Mouse (Mus musculus): ENCODE measurements around the gene Ubr4. TPM values are rescaled to one million over a fixed set of nuclear protein-coding genes. Genes with fewer than 3 reads are reported as not detected.
"Not testable (repeated sequence)": the region's sequence is repeated elsewhere in the genome, so short reads cannot be mapped to it uniquely, and the experiment has no call there.

The Ubr4 gene
- polyA plus RNA-seq, 1 experiment from 2014 or later = 71.4 TPM

GRCm38 (mm10) chr4:139509069-139509468, 156.7 kb downstream of the Ubr4 start:
- ATAC-seq (ENCODE audit: insufficient number of reproducible peaks, low FRiP score, low TSS enrichment, low read depth) = no peak
- 60% methylated on average over 2 of the region's 2 CpGs for WGBS
- Histone ChIP-seq H3K9ac (no peak overlapping the region), H3K4me1 (no peaks in the 10 kb centered on the region), H3K27me3 (no peaks in the 10 kb centered on the region), H3K27ac (replicated peaks) (no peak overlapping the region), H3K4me2 (replicated peaks) (no peak overlapping the region), H3K9me3 (replicated peaks) (no peaks in the 10 kb centered on the region), H3K36me3 (no peaks in the 10 kb centered on the region), H3K4me3 (replicated peaks) (no peak overlapping the region)

GRCm38 (mm10) chr4:139511557-139511956, 159.1 kb downstream of the Ubr4 start:
- 83% methylated on average over 2 of the region's 2 CpGs for WGBS
- Histone ChIP-seq H3K4me3 (replicated peaks) (no peak overlapping the region), H3K36me3 (no peaks in the 10 kb centered on the region)

DNA sequence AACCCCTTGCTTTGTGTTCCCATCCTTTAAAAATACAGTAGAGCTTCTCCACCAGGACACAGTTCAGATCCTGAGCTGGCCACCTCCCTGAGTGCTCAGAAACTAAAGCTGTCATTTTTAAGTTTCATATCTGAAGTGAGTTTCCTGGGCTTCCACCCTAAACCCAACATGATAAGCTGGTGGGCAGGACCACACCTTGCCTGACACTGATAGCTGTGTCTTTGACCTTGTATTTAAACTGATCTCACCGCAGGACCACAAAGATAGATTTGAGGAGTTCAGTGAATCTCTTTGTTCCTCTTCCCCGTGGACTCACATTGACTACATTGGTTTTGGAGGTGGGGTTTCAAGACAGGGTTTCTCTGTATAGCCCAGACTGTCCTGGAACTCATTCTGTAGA, 160.6 kb downstream of the Ubr4 start:
- H3K27ac ChIP-seq (replicated peaks) = no peak overlapping the region
- H3K9me3 ChIP-seq (replicated peaks) = no peaks in the 10 kb centered on the region
- no peaks in the 10 kb centered on the region for H3K27me3 ChIP-seq
- H3K4me1 ChIP-seq = no peaks in the 10 kb centered on the region
- no peak overlapping the region for H3K9ac ChIP-seq
- WGBS = 89% methylated on average over 2 of the region's 2 CpGs
- H3K36me3 ChIP-seq = no peaks in the 10 kb centered on the region
- no peak overlapping the region for H3K4me2 ChIP-seq (replicated peaks)
- no peak overlapping the region for H3K4me3 ChIP-seq (replicated peaks)
- ATAC-seq (ENCODE audit: insufficient number of reproducible peaks, low FRiP score, low TSS enrichment, low read depth) = no peak

More at GRCm38 (mm10) chr4:139511557-139511956, 159.1 kb downstream of the Ubr4 start:
- Histone ChIP-seq H3K9ac (no peak overlapping the region), H3K27me3 (no peaks in the 10 kb centered on the region), H3K9me3 (replicated peaks) (no peaks in the 10 kb centered on the region), H3K4me2 (replicated peaks) (no peak overlapping the region), H3K4me1 (no peaks in the 10 kb centered on the region), H3K27ac (replicated peaks) (no peak overlapping the region)
- ATAC-seq (ENCODE audit: insufficient number of reproducible peaks, low FRiP score, low TSS enrichment, low read depth) = no peak

GRCm38 (mm10) chr4:139519221-139519620, 166.8 kb downstream of the Ubr4 start:
- Histone ChIP-seq H3K4me1 (no peaks in the 10 kb centered on the region), H3K27ac (replicated peaks) (no peak overlapping the region), H3K36me3 (no peaks in the 10 kb centered on the region), H3K9me3 (replicated peaks) (no peaks in the 10 kb centered on the region), H3K4me2 (replicated peaks) (no peak overlapping the region), H3K9ac (no peak overlapping the region), H3K4me3 (replicated peaks) (no peak overlapping the region), H3K27me3 (no peaks in the 10 kb centered on the region)
- WGBS = 64% methylated on average over 6 of the region's 6 CpGs
- no peak for ATAC-seq (ENCODE audit: insufficient number of reproducible peaks, low FRiP score, low TSS enrichment, low read depth)

- Histone ChIP-seq H3K27me3 (no peaks in the 10 kb centered on the region), H3K9ac (no peak overlapping the region), H3K4me3 (replicated peaks) (no peak overlapping the region), H3K27ac (replicated peaks) (no peak overlapping the region), H3K36me3 (no peaks in the 10 kb centered on the region), H3K9me3 (replicated peaks) (no peaks in the 10 kb centered on the region), H3K4me1 (no peaks in the 10 kb centered on the region), H3K4me2 (replicated peaks) (no peak overlapping the region)
- WGBS = 79% methylated on average over 10 of the region's 10 CpGs
- ATAC-seq (ENCODE audit: insufficient number of reproducible peaks, low FRiP score, low TSS enrichment, low read depth) = no peak
Observed at GRCm38 (mm10) chr4:139521926-139522325, 169.5 kb downstream of the Ubr4 start.

DNA sequence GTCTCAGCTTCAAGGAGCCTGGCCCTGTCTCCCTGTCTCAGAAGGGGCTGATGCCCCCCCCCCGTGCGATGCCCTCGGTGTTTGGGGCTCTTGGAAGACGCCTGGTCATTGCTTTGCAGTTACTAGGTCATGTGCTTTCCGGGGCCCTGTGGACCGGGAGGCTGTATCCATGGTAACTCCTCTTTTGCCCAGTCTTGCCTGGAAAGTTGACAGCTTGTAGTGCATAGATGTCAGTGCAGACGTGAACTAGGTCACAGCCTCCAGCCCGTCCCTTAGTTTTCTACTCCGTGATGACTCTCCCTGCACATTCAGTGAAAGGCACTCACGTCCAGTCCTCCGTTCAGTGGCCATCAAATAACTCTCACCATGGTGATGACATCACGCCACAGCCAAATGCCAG, 174.1 kb downstream of the Ubr4 start:
- Histone ChIP-seq H3K4me2 (replicated peaks) (no peak overlapping the region), H3K27ac (replicated peaks) (no peak overlapping the region), H3K27me3 (no peaks in the 10 kb centered on the region), H3K36me3 (no peaks in the 10 kb centered on the region), H3K9ac (no peak overlapping the region), H3K9me3 (replicated peaks) (no peaks in the 10 kb centered on the region), H3K4me3 (replicated peaks) (no peak overlapping the region), H3K4me1 (no peaks in the 10 kb centered on the region)
- 76% methylated on average over 12 of the region's 12 CpGs for WGBS
- no peak for ATAC-seq (ENCODE audit: insufficient number of reproducible peaks, low FRiP score, low TSS enrichment, low read depth)

GRCm38 (mm10) chr4:139530248-139530647, 177.8 kb downstream of the Ubr4 start, which contains the start of gene Iffo2:
Iffo2 (plus strand) TSS chr4:139530548.
- WGBS = 71% methylated on average over 5 of the region's 5 CpGs
- not testable (repeated sequence) for H3K27me3 ChIP-seq; ATAC-seq (ENCODE audit: insufficient number of reproducible peaks, low FRiP score, low TSS enrichment, low read depth); H3K9me3 ChIP-seq (replicated peaks); H3K4me1 ChIP-seq; H3K36me3 ChIP-seq; H3K4me2 ChIP-seq (replicated peaks); H3K27ac ChIP-seq (replicated peaks); H3K9ac ChIP-seq; H3K4me3 ChIP-seq (replicated peaks)

- ATAC-seq (ENCODE audit: insufficient number of reproducible peaks, low FRiP score, low TSS enrichment, low read depth) = no peak
- 85% methylated on average over 10 of the region's 10 CpGs for WGBS
- H3K4me2 ChIP-seq (replicated peaks) = no peak overlapping the region
- H3K4me3 ChIP-seq (replicated peaks) = no peak overlapping the region
- H3K27me3 ChIP-seq = no peaks in the 10 kb centered on the region
- H3K27ac ChIP-seq (replicated peaks) = no peak overlapping the region
- H3K9ac ChIP-seq = no peak overlapping the region
- no peaks in the 10 kb centered on the region for H3K9me3 ChIP-seq (replicated peaks)
- 0 out of 2 replicates have a peak, but pooled peaks cover 5% of the 10 kb centered on the region for H3K4me1 ChIP-seq
- no peaks in the 10 kb centered on the region for H3K36me3 ChIP-seq
Observed at GRCm38 (mm10) chr4:139532081-139532480, 179.7 kb downstream of the Ubr4 start.

DNA sequence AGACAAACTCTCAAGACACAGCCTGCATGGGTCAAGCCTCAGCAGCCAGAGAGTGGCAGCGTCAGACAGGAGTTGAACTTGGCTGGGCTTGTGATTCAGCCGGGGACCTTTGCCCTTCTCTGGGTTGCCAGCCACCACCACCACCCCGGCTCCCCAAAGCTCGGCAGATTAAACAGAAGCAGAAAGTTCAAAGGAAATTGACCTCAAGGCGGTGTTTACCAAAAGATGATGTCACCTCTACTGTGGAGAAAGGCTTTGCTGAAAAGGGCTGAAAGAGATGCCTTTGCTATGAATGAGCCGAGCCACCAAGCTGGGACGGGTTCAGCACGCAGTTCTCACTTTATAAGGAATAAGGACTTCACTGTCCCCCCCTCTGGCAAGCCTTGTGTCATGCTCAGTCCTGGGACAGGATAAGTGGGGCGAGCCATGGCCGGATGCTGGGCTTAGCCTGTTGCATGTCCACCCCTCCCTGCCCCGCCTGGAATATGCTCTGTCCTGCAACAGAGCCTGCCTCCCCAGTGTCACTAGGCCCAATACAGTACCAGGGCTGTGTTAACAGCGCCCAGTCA, 182.8 kb downstream of the Ubr4 start:
- 0 out of 2 replicates have a peak, but pooled peaks cover 5% of the 10 kb centered on the region for H3K4me1 ChIP-seq
- no peaks in the 10 kb centered on the region for H3K36me3 ChIP-seq
- H3K27ac ChIP-seq (replicated peaks) = no peak overlapping the region
- 35% methylated on average over 12 of the region's 12 CpGs for WGBS
- no peaks in the 10 kb centered on the region for H3K9me3 ChIP-seq (replicated peaks)
- no peak overlapping the region for H3K4me2 ChIP-seq (replicated peaks)
- no peak overlapping the region for H3K9ac ChIP-seq
- H3K27me3 ChIP-seq = no peaks in the 10 kb centered on the region
- no peak overlapping the region for H3K4me3 ChIP-seq (replicated peaks)
- ATAC-seq (ENCODE audit: insufficient number of reproducible peaks, low FRiP score, low TSS enrichment, low read depth) = peak; percentile 68; the same call in 1 of the 2 replicates

DNA sequence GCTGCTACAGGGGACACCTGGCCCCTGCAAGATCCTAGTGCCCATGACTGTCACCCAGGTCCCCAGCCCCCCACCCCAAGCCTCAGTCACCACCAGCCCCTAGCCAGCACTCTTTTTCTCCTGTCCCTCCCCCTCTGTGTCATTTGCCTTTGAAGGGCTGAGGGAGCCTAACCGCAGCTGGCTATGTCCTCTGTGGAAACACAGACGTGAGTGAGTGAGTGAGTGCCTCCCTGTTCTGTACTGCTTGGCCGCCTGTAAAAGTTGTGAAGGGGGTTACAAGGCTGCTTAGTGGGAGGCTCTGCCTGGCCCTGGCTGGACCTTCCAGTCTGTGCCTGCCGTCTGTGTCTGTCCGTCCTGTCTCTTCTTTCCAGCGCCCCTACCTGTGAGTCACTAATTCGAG, 183.3 kb downstream of the Ubr4 start:
- Histone ChIP-seq H3K4me1 (0 out of 2 replicates have a peak, but pooled peaks cover 5% of the 10 kb centered on the region), H3K27ac (replicated peaks) (no peak overlapping the region), H3K9ac (no peak overlapping the region), H3K4me3 (replicated peaks) (no peak overlapping the region), H3K4me2 (replicated peaks) (no peak overlapping the region), H3K36me3 (no peaks in the 10 kb centered on the region), H3K9me3 (replicated peaks) (no peaks in the 10 kb centered on the region), H3K27me3 (no peaks in the 10 kb centered on the region)
- 52% methylated on average over 7 of the region's 7 CpGs for WGBS
- ATAC-seq (ENCODE audit: insufficient number of reproducible peaks, low FRiP score, low TSS enrichment, low read depth) = peak; percentile 16; the same call in 1 of the 2 replicates

DNA sequence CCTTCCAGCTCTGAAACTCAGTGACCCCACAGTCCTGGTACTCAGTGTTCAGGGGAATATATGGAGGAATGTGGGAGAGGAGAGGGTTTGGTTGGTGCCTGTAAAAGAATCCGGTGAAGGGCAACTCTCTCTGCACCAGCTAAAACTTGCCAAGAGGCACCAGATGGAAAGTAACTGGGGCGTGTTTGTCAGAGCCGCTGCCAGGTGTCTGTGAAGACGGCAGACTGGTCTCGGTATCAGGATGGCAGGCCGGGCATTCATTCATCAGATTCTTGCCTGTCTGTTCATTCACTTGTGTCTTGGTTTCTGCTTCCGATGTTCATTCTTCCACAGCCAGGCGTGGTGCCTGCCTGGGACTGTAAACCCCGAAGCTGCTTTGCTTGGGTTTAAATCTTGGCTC, 184.3 kb downstream of the Ubr4 start:
- no peak overlapping the region for H3K4me2 ChIP-seq (replicated peaks)
- H3K9ac ChIP-seq = no peak overlapping the region
- WGBS = 79% methylated on average over 9 of the region's 9 CpGs
- no peak for ATAC-seq (ENCODE audit: insufficient number of reproducible peaks, low FRiP score, low TSS enrichment, low read depth)
- H3K9me3 ChIP-seq (replicated peaks) = no peaks in the 10 kb centered on the region
- H3K4me1 ChIP-seq = 0 out of 2 replicates have a peak, but pooled peaks cover 5% of the 10 kb centered on the region
- no peaks in the 10 kb centered on the region for H3K36me3 ChIP-seq
- no peak overlapping the region for H3K4me3 ChIP-seq (replicated peaks)
- H3K27ac ChIP-seq (replicated peaks) = no peak overlapping the region
- H3K27me3 ChIP-seq = no peaks in the 10 kb centered on the region
